Mouse (Mus musculus): ENCODE data around the gene Gpr156.
A peak's percentile ranks its signal among the peaks of the same experiment; 100 is the strongest.

Gpr156 gene

DNA sequence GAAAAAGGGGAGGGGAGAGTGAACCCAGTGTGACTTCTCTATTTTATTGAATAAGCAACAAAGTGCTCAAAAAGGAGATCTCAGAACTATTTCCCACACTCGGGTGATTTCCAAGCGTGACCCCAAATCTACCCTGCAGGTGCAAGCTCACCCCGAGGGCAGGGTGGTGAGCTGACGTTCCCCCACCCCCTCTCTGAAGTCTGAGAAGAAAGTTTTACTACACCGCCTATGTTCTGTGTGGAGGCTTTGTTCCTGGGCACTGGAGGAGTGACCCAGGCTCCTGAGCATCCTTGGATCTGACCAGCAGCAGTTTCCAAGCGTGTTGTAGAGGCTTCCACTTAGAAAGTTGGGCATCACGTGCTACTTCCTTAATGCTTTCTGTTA lies 514 bp downstream of the Gpr156 start:
- peak; percentile 90 for DNase-seq (ENCODE audit: low read depth, low spot score)

DNA sequence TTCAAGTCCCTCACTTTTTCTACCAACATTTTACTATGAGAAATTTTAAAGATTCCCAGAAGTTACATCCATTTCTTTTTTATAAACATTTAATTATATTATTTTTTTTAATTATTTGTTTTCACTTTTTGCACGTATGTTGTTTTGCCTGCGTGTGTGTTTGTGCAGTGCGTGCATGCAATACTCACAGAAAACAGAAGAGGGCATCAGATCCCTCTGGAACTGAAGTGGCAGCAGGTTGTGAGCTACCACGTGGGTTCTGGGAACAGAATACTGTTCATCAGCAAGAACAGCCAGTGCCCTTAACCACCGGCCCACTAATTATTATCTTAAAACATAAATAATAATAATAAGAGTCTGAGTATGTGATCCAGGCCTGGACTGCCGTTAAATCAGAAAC lies 2.7 kb downstream of the Gpr156 start:
- DNase-seq (ENCODE audit: low read depth, low spot score), result peak; percentile 21

DNA sequence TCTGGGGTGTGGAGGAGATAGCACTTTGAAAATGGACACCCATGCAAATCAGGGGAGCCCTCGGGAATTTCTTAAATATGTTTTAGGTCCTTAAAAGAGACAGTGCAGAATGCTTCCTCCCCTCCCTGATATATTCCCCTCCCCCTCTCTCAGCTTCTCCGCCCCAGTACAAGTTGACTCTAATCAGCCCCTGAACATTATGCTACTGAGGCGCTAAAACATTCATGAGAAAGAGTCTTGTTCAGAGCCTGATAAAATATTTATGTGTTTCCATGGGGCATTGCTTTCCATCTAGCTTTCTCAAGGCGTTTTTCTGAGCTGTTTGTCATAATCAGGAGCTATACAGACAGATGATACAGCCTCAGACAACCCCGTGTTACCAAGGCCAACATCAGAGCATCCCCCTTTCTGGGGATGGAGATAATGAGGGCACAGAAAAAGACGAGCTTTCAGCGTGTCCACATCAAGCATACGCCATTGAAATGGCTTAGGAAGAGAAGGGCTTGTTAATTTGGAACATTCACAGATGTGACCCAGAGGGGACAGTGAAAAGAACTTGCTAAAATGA lies 4.6 kb downstream of the Gpr156 start:
- DNase-seq (ENCODE audit: low read depth, low spot score), result no peak

GRCm38 (mm10) chr16:37926087-37926486 lies 9.8 kb downstream of the Gpr156 start:
- no peak for DNase-seq (ENCODE audit: low read depth, low spot score)

DNA sequence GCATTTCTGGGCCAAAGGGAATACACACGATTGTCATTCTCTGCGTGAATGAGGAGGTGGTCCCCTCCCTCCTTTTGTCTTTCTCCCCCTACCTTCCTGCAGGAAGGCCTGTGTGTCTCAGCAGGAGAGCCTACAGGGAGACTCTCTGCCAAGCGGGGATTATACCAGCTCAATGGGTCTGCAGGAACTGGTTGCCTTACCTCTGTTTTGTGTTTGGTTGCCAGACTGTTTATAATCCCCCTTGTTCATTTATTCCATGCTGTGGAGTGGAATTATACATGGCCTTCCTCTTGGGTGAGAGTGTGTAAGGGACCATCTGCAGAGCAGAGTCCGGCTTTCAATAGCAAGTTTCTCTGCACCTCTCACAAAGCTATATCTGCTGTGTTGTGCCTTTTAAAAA lies 10.8 kb downstream of the Gpr156 start:
- no peak for DNase-seq (ENCODE audit: low read depth, low spot score)

DNA sequence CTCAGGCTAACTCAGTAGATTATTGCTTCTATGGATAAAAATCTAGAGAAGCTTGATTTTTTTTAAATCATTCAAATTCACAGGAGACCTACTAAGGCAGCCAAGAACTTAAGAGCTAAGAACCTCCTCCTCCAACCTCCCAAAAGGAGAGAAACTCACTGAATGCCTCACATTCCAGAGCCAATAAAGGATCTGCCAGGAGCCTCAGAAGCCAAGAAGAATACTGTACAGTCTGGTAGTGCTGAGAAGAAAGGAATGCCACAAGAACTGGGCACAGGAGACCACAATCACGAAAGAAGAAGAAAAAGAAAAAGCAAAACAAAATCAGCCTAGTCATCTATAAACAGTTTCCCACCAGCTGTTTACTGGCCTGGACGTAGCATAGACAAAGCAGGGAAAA lies 12.7 kb downstream of the Gpr156 start:
- DNase-seq (ENCODE audit: low read depth, low spot score), result no peak

GRCm38 (mm10) chr16:37929626-37930025 lies 13.3 kb downstream of the Gpr156 start:
- DNase-seq (ENCODE audit: low read depth, low spot score), result no peak

- DNase-seq (ENCODE audit: low read depth, low spot score), result no peak
Observed at GRCm38 (mm10) chr16:37934932-37935331, 18.6 kb downstream of the Gpr156 start.

DNA sequence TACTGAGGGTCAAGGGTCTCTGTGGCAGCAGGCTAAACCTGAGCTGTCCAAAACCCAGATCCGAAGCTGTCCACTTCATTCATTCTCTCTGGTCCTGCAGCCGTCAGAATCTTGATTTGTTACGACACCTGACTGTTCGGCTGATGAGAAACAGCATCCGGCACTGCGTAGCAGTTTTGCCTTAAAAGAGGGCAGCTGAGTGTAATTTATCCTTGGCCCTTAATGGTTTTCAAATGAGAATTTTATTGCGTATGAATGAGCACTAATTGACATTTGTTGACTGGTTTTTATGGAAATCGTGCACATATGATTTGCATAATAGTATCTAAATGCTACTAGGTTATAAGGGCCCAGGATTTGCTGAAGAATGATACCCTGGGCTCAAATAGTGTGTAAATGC lies 21.0 kb downstream of the Gpr156 start:
- no peak for DNase-seq (ENCODE audit: low read depth, low spot score)

DNA sequence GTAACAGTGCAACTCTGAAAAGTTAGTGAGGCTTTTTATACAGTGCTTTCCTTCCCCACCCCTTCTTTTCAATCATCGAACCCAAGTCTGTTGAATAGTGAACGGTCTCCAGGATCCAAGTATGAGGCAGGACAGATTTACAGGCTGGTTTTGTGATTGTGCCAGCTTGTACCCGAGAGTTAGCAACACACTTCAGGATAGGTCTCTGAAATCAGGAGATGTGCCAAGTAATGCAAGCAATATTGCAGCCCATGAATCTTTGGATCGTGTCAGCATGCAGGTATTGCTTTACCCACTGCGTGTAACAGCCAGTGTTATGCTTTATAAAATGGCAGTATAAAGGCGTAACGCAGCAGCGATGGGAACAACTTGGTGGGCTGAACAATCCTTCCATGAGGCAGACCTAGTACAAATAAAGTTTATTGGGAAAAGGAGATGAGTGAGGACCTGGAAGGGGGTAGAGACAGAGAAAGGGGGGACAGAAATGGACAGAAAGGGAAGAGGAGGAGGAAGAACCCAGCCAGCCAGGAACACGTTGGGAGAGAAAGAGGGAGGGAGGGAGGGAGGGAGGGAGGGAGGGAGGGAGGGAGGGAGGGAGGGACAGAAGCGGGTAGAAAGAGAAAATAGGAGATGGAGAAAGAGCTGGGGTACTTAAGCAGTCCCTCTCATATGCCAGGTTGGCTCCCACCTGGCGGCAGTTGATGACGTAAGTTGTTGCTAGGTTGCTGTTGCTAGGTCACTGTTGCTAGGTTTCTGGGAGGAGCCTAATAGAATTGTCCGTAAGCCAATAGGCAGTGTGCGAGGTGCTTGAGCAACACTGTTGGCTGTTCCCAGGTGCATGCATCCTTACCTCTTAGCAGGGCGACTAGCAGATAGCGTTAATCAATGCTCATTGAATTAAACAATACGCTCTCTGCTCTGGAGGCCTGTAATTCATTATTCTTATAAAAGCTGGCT lies 22.1 kb downstream of the Gpr156 start:
- no peak for DNase-seq (ENCODE audit: low read depth, low spot score)

GRCm38 (mm10) chr16:37939082-37939863 lies 23.0 kb downstream of the Gpr156 start:
- DNase-seq (ENCODE audit: low read depth, low spot score), result no peak

DNA sequence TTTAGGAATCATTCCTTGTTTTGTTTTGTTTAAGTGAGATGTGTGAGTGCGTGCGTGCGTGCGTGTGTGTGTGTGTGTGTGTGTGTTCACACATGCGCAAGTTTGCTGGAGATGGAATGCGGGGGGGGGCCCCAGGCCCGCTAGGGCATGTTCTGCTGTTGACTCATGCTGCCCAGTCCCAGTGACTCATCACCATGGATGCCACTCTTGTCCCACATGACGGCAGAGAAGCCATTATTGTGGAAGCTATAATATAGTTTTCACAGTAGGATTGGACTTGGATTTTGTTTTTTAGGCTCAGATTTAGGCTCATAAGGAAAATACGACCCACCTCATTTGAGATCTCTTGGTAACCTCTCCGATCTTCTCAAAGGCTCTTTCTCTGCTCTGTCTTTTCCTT lies 24.0 kb downstream of the Gpr156 start:
- DNase-seq (ENCODE audit: low read depth, low spot score), result no peak

DNA sequence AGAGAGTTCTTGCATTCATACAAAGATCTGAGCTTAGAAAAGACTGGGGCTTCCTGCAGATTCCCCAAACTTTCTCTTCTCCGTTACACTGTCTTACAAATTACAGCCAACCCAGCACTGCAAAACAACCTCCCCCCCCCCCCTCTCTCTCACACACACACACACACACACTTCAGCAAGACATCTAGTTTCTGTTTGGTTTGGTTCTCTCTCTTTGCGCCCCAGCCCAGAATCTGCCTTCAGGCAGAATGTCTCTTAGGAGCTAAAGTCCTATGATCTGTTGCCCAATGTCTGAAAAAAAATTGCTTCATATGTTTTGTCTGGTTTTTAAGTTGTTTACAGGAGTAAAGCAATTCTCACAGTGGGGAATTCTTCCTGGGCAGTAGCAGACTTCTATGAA lies 27.4 kb downstream of the Gpr156 start:
- no peak for DNase-seq (ENCODE audit: low read depth, low spot score)

- no peak for DNase-seq (ENCODE audit: low read depth, low spot score)
Observed at GRCm38 (mm10) chr16:37945031-37945796, 28.9 kb downstream of the Gpr156 start.

DNA sequence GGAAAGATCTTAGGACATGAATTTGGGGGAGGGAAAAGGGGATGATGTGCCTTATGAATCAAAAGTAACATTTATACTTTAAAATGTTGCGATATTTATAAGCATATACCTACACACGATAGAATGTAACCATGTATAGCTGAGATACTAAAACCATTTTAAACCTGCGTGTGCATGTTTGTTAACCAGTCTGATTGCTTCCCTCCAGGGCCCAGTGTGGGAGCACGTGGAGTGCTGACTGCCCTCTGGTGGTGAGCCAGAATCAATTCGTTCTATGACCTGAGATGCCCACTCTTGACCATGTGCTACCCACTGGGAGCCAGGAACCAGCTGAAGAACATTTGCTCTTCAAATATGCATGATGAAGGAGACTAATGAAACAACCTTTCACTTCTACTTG lies 30.9 kb downstream of the Gpr156 start:
- DNase-seq (ENCODE audit: low read depth, low spot score), result peak; percentile 76

GRCm38 (mm10) chr16:37948365-37948764 lies 32.1 kb downstream of the Gpr156 start:
- DNase-seq (ENCODE audit: low read depth, low spot score), result no peak

DNA sequence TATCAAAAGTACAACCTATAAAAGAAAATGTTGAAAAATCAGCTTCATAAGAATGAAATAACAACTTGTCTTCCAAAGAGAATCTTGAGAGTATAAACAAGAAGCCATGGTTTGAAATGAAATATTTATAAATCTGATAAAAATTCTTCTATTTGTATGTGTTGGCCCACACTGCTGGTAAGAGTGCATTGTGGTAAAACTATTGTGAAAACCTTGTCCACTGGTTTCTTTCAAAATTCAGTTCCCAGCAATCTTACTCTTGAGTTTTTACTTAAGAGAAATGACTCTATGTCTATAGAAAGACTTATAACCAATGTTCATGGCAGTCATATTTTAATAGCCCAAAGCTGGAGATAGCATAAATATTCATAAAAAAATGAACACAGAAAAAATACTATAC lies 34.9 kb downstream of the Gpr156 start:
- no peak for DNase-seq (ENCODE audit: low read depth, low spot score)

GRCm38 (mm10) chr16:37953186-37953585 lies 36.9 kb downstream of the Gpr156 start:
- no peak for DNase-seq (ENCODE audit: low read depth, low spot score)

DNA sequence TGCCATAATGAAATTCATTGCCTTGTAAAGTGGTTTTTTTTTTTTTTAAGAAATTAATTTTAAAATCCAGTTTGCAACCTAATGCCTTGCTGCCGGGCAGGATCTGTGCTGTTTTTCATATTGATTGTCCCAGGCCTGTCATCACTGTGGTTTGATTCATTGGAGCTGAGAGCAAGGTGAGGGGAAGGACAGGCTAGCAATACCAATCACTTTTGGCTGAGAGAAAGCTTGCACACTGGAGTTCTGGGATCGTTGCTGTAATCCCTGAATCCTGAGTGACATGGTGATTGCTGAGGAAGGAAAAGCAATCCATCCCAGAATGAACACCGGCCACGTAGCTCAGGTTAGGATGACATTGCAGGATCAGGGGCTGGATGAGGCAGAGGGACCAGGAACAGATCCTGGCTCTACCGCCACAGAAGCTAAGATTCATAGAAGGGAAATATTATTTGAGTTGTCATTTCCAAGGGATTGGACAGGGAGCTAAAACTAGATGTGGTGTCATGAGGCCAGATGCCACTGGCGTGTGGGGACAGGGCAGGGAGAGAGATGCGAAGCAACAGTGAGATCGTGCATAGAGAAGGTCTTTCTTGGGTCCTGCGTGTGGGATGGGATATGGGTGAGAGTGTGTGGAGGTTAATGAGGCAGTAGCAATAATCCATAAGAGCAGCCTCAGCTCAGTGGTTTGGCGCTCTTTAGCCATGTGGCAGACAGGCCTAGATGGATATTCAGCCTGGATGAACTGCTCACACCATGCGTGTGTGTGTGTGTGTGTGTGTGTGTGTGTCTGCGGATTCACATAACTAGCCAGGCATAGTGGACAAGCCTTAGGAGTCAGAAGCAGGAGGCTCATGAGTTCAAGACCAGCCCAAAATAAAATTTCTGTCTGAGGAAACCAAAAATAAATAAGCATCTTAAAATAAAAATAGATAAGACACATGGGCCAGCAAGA lies 38.0 kb downstream of the Gpr156 start:
- no peak for DNase-seq (ENCODE audit: low read depth, low spot score)

DNA sequence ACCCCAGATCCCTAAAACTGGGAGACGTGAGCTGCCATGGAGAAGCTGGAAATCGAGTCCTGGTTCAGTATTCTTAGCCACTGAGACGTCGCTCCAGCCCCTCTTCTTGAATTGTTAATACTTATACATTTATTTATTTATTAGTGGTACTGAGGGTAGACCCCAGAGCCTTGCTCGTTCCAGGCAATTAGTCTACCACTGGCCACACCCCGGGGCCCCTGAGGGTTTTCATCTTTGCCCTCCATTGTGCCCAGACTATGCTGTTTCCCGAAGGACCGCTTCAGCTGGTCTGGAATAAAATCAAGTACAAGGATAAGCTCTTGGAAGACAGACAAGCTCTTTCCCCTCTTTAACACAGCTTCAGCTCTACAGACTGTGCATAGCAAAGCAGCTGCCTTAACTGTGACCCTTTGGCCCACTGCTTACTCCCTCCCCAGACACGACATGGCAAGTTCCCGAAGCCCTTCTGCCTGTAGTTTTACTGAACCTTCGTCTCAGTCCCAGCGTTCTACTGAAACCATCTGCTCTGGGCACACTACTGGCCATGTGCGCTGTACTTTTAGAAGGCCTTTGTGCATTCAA lies 39.1 kb downstream of the Gpr156 start:
- no peak for DNase-seq (ENCODE audit: low read depth, low spot score)

Measured in A20 (cell line).